Mouse (Mus musculus): Measurements from ENCODE around the gene Trpv2. TPM values are rescaled to one million over a fixed set of nuclear protein-coding genes. Genes with fewer than 3 reads are reported as not detected.
A peak's percentile ranks its signal among the peaks of the same experiment; 100 is the strongest.
"Not testable (repeated sequence)": the region's sequence is repeated elsewhere in the genome, so short reads cannot be mapped to it uniquely, and the experiment has no call there.

Gene Trpv2
- polyA plus RNA-seq, 1 experiment from 2014 or later, result 6.6 TPM

GRCm38 (mm10) chr11:62645337-62645675, 71.0 kb downstream of the Trpv2 start:
- 0 out of 2 replicates have a peak overlapping the region, but pooled peaks have one; percentile 99 for H3K4me2 ChIP-seq
- H3K4me1 ChIP-seq (replicated peaks), result peaks cover 72% of the 10 kb centered on the region
- H3K9me3 ChIP-seq (replicated peaks), result no peaks in the 10 kb centered on the region
- peak overlapping the region; percentile 8; the same call in 1 of the 2 replicates for H3K27ac ChIP-seq
- H3K36me3 ChIP-seq, result no peaks in the 10 kb centered on the region
- H3K9ac ChIP-seq, result no peak overlapping the region
- DNase-seq, result no peak
- H3K4me3 ChIP-seq (replicated peaks), result no peak overlapping the region
- peaks cover 7% of the 10 kb centered on the region; the same call in 1 of the 2 replicates for H3K27me3 ChIP-seq
- no peak for ATAC-seq (ENCODE audit: low read depth)
- 68% methylated on average over 4 of the region's 4 CpGs for WGBS (ENCODE audit: insufficient replicate concordance)

DNA sequence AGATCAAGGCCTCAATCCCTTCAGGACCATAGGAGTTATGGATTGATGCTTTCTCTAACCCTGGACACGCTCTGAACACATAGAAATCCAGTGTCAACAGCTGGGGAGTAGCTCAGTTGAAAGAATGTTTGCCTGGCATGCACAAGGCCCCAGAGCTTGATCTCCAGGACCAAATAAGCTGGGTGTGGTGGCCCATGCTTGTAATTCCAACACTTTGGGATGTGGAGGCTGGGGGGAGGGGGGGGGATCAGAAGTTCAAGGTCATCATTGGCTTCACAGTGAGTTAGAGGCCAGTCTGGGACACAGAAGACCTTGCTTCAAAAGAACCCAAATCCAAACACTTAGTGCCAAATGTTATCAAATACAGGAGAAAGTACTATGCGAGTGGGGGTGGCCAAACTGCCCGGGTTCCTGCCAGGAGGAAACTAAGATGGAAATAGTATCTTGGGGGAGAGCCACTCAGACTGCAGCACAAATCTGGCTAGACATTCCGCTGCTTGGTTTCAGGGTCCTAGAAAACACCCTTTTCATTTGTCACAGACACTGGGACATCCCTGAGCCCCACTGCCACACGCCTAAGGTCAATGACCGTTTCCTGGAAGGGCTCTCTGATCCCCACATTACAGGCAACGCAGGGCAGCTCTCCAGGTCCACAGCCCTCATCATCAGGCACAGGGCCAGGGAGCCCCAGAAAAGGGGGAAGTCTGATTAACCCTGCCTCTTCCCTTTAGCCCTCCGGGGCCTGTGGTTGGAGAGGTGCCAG, 71.6 kb downstream of the Trpv2 start:
- Histone ChIP-seq H3K9ac (peak overlapping the region; percentile 26; the same call in 1 of the 2 replicates), H3K36me3 (no peaks in the 10 kb centered on the region), H3K27ac (peak overlapping the region; percentile 34), H3K4me1 (replicated peaks) (peaks cover 77% of the 10 kb centered on the region), H3K9me3 (replicated peaks) (no peaks in the 10 kb centered on the region), H3K27me3 (peaks cover 7% of the 10 kb centered on the region; the same call in 1 of the 2 replicates), H3K4me2 (peak overlapping the region; percentile 99), H3K4me3 (replicated peaks) (no peak overlapping the region)
- no peak for DNase-seq
- ATAC-seq (ENCODE audit: low read depth), result no peak
- WGBS (ENCODE audit: insufficient replicate concordance), result 28% methylated on average over 8 of the region's 8 CpGs

DNA sequence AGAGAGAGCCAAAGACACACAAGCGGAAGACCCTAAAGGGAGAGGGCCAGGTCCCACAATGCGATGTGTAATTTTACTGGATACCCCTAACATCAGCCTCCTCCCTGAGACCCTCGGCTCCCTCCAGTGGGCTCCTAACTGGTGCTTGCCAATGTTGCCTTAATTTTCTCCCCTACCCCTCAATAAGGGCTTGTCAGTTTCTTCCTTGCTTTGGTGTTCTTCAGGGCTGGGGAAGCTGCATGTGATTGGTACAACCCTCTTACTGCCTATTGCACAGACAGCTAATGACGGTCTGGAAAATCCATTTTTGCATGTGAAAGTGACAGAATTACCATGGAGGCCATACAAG, 72.2 kb downstream of the Trpv2 start:
- peaks cover 7% of the 10 kb centered on the region; the same call in 1 of the 2 replicates for H3K27me3 ChIP-seq
- H3K4me1 ChIP-seq (replicated peaks), result peaks cover 76% of the 10 kb centered on the region
- no peak overlapping the region for H3K4me3 ChIP-seq (replicated peaks)
- no peaks in the 10 kb centered on the region for H3K9me3 ChIP-seq (replicated peaks)
- peak overlapping the region; percentile 26; the same call in 1 of the 2 replicates for H3K9ac ChIP-seq
- DNase-seq, result no peak
- no peak for ATAC-seq (ENCODE audit: low read depth)
- 30% methylated on average over 4 of the region's 4 CpGs for WGBS (ENCODE audit: insufficient replicate concordance)
- H3K4me2 ChIP-seq, result peak overlapping the region; percentile 99
- no peaks in the 10 kb centered on the region for H3K36me3 ChIP-seq
- H3K27ac ChIP-seq, result peak overlapping the region; percentile 34; the same call in 1 of the 2 replicates

DNA sequence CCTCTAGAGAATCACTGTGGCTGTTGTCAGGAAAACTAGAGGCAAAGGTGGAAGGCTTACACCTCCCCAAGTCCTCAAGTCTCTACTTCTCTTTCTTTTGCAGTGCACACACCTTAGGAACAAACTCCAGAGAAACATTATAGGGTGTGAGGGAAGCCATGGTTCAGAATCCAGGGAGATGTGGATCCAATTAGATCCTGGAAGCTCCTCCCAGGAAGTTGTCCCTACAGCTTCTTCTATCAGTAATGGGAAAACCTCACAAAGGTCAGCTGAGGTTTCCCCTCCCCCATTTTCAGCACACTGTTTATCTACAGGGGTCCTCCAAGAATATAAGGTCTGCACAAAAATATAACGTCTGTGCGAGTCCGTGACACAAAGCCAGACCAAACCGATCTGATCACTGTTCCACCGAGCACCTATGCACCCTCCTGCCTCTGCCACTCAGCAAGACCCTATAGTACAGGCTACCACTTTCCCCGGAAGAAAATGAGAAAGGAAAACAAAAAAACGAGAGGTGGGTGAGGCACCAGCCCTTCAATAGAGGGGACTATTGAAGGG, 72.8 kb downstream of the Trpv2 start:
- Histone ChIP-seq H3K27ac (no peak overlapping the region; the same call in 1 of the 2 replicates), H3K4me2 (peak overlapping the region; percentile 99), H3K36me3 (no peaks in the 10 kb centered on the region), H3K9ac (0 out of 2 replicates have a peak overlapping the region, but pooled peaks have one; percentile 80), H3K27me3 (peaks cover 7% of the 10 kb centered on the region; the same call in 1 of the 2 replicates), H3K9me3 (replicated peaks) (no peaks in the 10 kb centered on the region), H3K4me3 (replicated peaks) (peak overlapping the region; percentile 74), H3K4me1 (replicated peaks) (peaks cover 71% of the 10 kb centered on the region)
- DNase-seq (no peak), ATAC-seq (ENCODE audit: low read depth) (no peak)
- WGBS (ENCODE audit: insufficient replicate concordance), result 25% methylated on average over 7 of the region's 7 CpGs

DNA sequence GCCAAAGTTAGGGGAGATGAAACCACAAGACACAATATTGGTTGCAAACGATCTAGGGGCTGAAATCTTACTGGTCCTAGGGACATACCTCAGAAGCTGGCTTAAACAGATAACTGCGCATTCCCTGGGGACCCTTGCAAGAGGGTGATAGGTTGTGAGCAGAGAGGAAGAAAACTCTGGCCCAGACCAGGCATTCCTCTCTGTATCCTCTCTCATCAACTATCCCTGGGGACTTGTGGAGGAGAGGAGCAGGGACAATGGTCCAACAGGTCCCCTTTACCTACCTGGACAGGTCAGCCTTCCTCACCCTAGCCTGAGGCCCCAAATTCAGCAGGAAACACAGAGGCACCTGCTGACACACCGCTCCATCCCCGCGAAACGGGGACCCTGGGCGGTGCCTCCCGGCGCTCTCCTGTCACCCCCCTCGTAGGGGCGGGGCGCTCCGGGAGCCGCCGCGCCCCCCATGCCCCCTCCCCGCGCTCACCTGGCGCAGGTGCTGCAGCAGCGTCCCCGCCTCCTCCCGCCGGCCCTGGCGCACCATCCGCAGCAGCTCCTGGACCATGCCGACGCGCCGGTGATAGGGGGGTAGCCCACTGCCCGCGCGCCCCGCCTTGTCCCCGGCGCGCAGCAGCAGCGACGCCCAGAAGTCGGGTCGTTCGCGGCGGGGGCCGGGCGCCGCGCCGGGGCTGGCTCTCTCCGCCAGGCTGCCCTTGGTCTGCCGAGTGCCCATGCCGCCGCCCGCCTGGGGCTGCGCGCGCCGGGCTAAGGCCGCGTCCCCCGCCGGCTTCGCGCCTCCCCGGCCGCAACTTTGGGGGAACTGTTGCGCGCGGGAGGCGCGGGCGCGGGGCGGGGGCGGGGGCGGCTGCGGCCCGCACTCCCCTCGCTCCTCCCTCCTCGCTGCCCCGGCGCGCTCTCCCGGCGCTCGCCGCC, 73.6 kb downstream of the Trpv2 start, which contains the start of gene Lrrc75a:
TSS of gene Lrrc75a (minus strand) at position 863 of the 930 bp plus-strand sequence.
- peaks cover 7% of the 10 kb centered on the region; the same call in 1 of the 2 replicates for H3K27me3 ChIP-seq
- DNase-seq (no peak), ATAC-seq (ENCODE audit: low read depth) (no peak)
- no peaks in the 10 kb centered on the region for H3K36me3 ChIP-seq
- H3K4me2 ChIP-seq, result peak within 1 kb of the TSS; percentile 99
- H3K27ac ChIP-seq, result peak within 1 kb of the TSS; percentile 72
- H3K9ac ChIP-seq, result peak within 1 kb of the TSS; percentile 80
- no peaks in the 10 kb centered on the region for H3K9me3 ChIP-seq (replicated peaks)
- peaks cover 71% of the 10 kb centered on the region for H3K4me1 ChIP-seq (replicated peaks)
- WGBS (ENCODE audit: insufficient replicate concordance), result 2% methylated on average over 62 of the region's 86 CpGs
- peak within 1 kb of the TSS; percentile 74 for H3K4me3 ChIP-seq (replicated peaks)

GRCm38 (mm10) chr11:62648591-62649391, 74.5 kb downstream of the Trpv2 start, which contains the start of gene Mmgt2:
TSS of gene Mmgt2 (plus strand) at chr11:62648664.
- H3K4me3 ChIP-seq (replicated peaks), result peak within 1 kb of the TSS; percentile 74

GRCm38 (mm10) chr11:62649803-62650202, 75.5 kb downstream of the Trpv2 start:
- not testable (repeated sequence) for ATAC-seq (ENCODE audit: low read depth); H3K27ac ChIP-seq; H3K9ac ChIP-seq; H3K9me3 ChIP-seq (replicated peaks); H3K27me3 ChIP-seq; H3K36me3 ChIP-seq; DNase-seq
- Histone ChIP-seq H3K4me3 (replicated peaks) (peak overlapping the region; percentile 74; the same call in 1 of the 2 replicates), H3K4me2 (peak overlapping the region; percentile 99; the same call in 1 of the 2 replicates), H3K4me1 (replicated peaks) (peaks cover 57% of the 10 kb centered on the region)
- 76% methylated on average over 4 of the region's 4 CpGs for WGBS (ENCODE audit: insufficient replicate concordance)

More at GRCm38 (mm10) chr11:62648591-62649391, 74.5 kb downstream of the Trpv2 start, which contains the start of gene Mmgt2:
- Histone ChIP-seq H3K4me1 (replicated peaks) (peaks cover 62% of the 10 kb centered on the region), H3K4me2 (peak within 1 kb of the TSS; percentile 99), H3K36me3 (no peaks in the 10 kb centered on the region), H3K27me3 (peaks cover 7% of the 10 kb centered on the region; the same call in 1 of the 2 replicates), H3K9me3 (replicated peaks) (no peaks in the 10 kb centered on the region), H3K9ac (peak within 1 kb of the TSS; percentile 80), H3K27ac (peak within 1 kb of the TSS; percentile 72)
- ATAC-seq (ENCODE audit: low read depth) (peak; percentile 91), DNase-seq (peak; percentile 89)
- under 1% methylated on average over 37 of the region's 53 CpGs for WGBS (ENCODE audit: insufficient replicate concordance)

Other genes starting within 250 kb of the Trpv2 start
- gene Pigl, start 116.0 kb upstream of the Trpv2 start, polyA plus RNA-seq (2015; fragmentation: Nextera tagmentation; extraction: Ambion mirVana), result 5.4 and 6.2 TPM in 2 replicates
- 76.6 and 79.2 TPM in 2 replicates for gene Ncor1, start 115.9 kb upstream of the Trpv2 start, polyA plus RNA-seq (2015; fragmentation: Nextera tagmentation; extraction: Ambion mirVana)
- gene Cenpv, start 35.2 kb upstream of the Trpv2 start, polyA plus RNA-seq (2015; fragmentation: Nextera tagmentation; extraction: Ambion mirVana), result 17.8 and 19.6 TPM in 2 replicates
- 1,519 and 1,558 TPM in 2 replicates for gene Ubb, start 23.3 kb upstream of the Trpv2 start, polyA plus RNA-seq (2015; fragmentation: Nextera tagmentation; extraction: Ambion mirVana)
- 1.3 and 1.4 TPM in 2 replicates for gene Lrrc75a, start 74.0 kb downstream of the Trpv2 start, polyA plus RNA-seq (2015; fragmentation: Nextera tagmentation; extraction: Ambion mirVana)
- 12.2 and 12.3 TPM in 2 replicates for gene Mmgt2, start 74.2 kb downstream of the Trpv2 start, polyA plus RNA-seq (2015; fragmentation: Nextera tagmentation; extraction: Ambion mirVana)
- 0.47 and 0.57 TPM in 2 replicates for gene Zfp287, start 157.4 kb downstream of the Trpv2 start, polyA plus RNA-seq (2015; fragmentation: Nextera tagmentation; extraction: Ambion mirVana)
- gene Gm10428, start 178.6 kb downstream of the Trpv2 start, polyA plus RNA-seq (2015; fragmentation: Nextera tagmentation; extraction: Ambion mirVana), result not detected in 2 replicates
- 1.8 and 2.1 TPM in 2 replicates for gene Zfp286, start 215.0 kb downstream of the Trpv2 start, polyA plus RNA-seq (2015; fragmentation: Nextera tagmentation; extraction: Ambion mirVana)
- gene Trim16, start 245.7 kb downstream of the Trpv2 start, polyA plus RNA-seq (2015; fragmentation: Nextera tagmentation; extraction: Ambion mirVana), result 0.65 and 0.73 TPM in 2 replicates